Mouse (Mus musculus) hindbrain, embryonic 16.5 days (tissue): Measurements from ENCODE around the gene Asrgl1. TPM values are rescaled to one million over a fixed set of nuclear protein-coding genes. Genes with fewer than 3 reads are reported as not detected.
A peak's percentile ranks its signal among the peaks of the same experiment; 100 is the strongest.
"Not testable (repeated sequence)": the region's sequence is repeated elsewhere in the genome, so short reads cannot be mapped to it uniquely, and the experiment has no call there.

Experiments used
- ATAC-seq: fragments of 200-750 bp; cut with Nextera tagmentation; 2 replicates; pipeline ENCODE4 v1.8.0; 2017; ENCODE audit warnings: moderate TSS enrichment, moderate library complexity
- H3K27ac ChIP-seq: fragments of 300-500 bp; sonication (generic); 2 replicates; pipeline ENCODE4 v1.5.1; 2014; ENCODE audit warnings: low read depth, mild to moderate bottlenecking, control low read depth, low read length, moderate library complexity
- H3K27me3 ChIP-seq: fragments of 300-500 bp; sonication (generic); replicated peaks from 2 replicates; pipeline ENCODE4 v1.6.1; 2014; ENCODE audit warnings: low read length; ENCODE audit not compliant: control insufficient read depth, insufficient read depth
- H3K36me3 ChIP-seq: fragments of 300-500 bp; sonication (generic); 2 replicates; pipeline ENCODE4 v1.6.1; 2014; ENCODE audit warnings: mild to moderate bottlenecking, low read length, moderate library complexity, mixed read lengths; ENCODE audit not compliant: control insufficient read depth, insufficient read depth
- H3K4me1 ChIP-seq: fragments of 300-500 bp; sonication (generic); 2 replicates; pipeline ENCODE4 v1.6.1; 2014; ENCODE audit warnings: low read depth, low read length; ENCODE audit not compliant: control insufficient read depth, insufficient read depth
- H3K4me2 ChIP-seq: fragments of 300-500 bp; sonication (generic); 2 replicates; pipeline ENCODE4 v1.6.1; 2014; ENCODE audit warnings: mild to moderate bottlenecking, low read length, control low read depth, moderate library complexity
- H3K4me3 ChIP-seq: fragments of 300-500 bp; sonication (generic); 2 replicates; pipeline ENCODE4 v1.5.1; 2014; ENCODE audit warnings: mild to moderate bottlenecking, low read length, control low read depth, moderate library complexity
- H3K9ac ChIP-seq: fragments of 300-500 bp; sonication (generic); 2 replicates; pipeline ENCODE4 v1.6.1; 2014; ENCODE audit warnings: low read depth, mild to moderate bottlenecking, control low read depth, low read length, moderate library complexity
- H3K9me3 ChIP-seq: fragments of 300-500 bp; sonication (generic); 2 replicates; pipeline ENCODE4 v1.6.1; 2014; ENCODE audit warnings: mild to moderate bottlenecking, low read length, moderate library complexity; ENCODE audit not compliant: control insufficient read depth
- WGBS: fragments of 180-500 bp; shearing (Covaris S2); extraction: QIAGEN DNeasy Blood & Tissue Kit; methylation state at CpG from one replicate; pipeline ENCODE4 v1.1.7; 2014; 5-methylcytosine and 5-hydroxymethylcytosine counted together
- polyA plus RNA-seq: library from polyadenylated mRNA; unstranded; fragments of >200 nt; fragmentation: Nextera tagmentation; extraction: Ambion mirVana; gene quantifications from 2 replicates; pipeline ENCODE4 v1.2.1, GENCODE M21; 2015

Asrgl1 gene
- polyA plus RNA-seq, 1 experiment from 2014 or later = 44.9 TPM

- Histone ChIP-seq H3K27me3 (no peaks in the 10 kb centered on the region), H3K4me1 (no peaks in the 10 kb centered on the region), H3K4me2 (no peak overlapping the region), H3K9me3 (no peaks in the 10 kb centered on the region), H3K27ac (no peak overlapping the region), H3K4me3 (no peak overlapping the region), H3K9ac (no peak overlapping the region), H3K36me3 (no peaks in the 10 kb centered on the region)
- ATAC-seq = no peak
- 81% methylated on average over 5 of the region's 5 CpGs for WGBS
These were observed 40.3 kb downstream of the Asrgl1 start for GRCm38 (mm10) chr19:9095111-9095510.

GRCm38 (mm10) chr19:9090709-9091108 lies 44.7 kb downstream of the Asrgl1 start:
- no peaks in the 10 kb centered on the region; the same call in 1 of the 2 replicates for H3K27me3 ChIP-seq
- no peaks in the 10 kb centered on the region for H3K36me3 ChIP-seq
- no peaks in the 10 kb centered on the region for H3K4me1 ChIP-seq
- no peak overlapping the region for H3K27ac ChIP-seq
- H3K9ac ChIP-seq = no peak overlapping the region
- no peaks in the 10 kb centered on the region for H3K9me3 ChIP-seq
- ATAC-seq = no peak
- H3K4me3 ChIP-seq = no peak overlapping the region
- WGBS = 62% methylated on average over 2 of the region's 2 CpGs
- H3K4me2 ChIP-seq = no peak overlapping the region

- H3K36me3 ChIP-seq = no peaks in the 10 kb centered on the region
- no peaks in the 10 kb centered on the region; the same call in 1 of the 2 replicates for H3K27me3 ChIP-seq
- no peaks in the 10 kb centered on the region for H3K4me1 ChIP-seq
- no peaks in the 10 kb centered on the region for H3K9me3 ChIP-seq
- no peak overlapping the region for H3K4me3 ChIP-seq
- WGBS = 70% methylated on average over 4 of the region's 4 CpGs
- H3K27ac ChIP-seq = no peak overlapping the region
- no peak overlapping the region for H3K9ac ChIP-seq
- ATAC-seq = no peak
- H3K4me2 ChIP-seq = no peak overlapping the region
These were observed 45.2 kb downstream of the Asrgl1 start for GRCm38 (mm10) chr19:9090191-9090590.

GRCm38 (mm10) chr19:9087821-9088220 lies 47.6 kb downstream of the Asrgl1 start, which contains the start of gene Scgb1a1:
TSS of gene Scgb1a1 (minus strand) at chr19:9087958.
- no peak within 1 kb of the TSS for H3K4me2 ChIP-seq
- no peak within 1 kb of the TSS for H3K4me3 ChIP-seq
- H3K9ac ChIP-seq = no peak within 1 kb of the TSS
- no peaks in the 10 kb centered on the region; the same call in 1 of the 2 replicates for H3K27me3 ChIP-seq
- H3K27ac ChIP-seq = no peak within 1 kb of the TSS
- no peaks in the 10 kb centered on the region for H3K4me1 ChIP-seq
- H3K36me3 ChIP-seq = no peaks in the 10 kb centered on the region
- WGBS = 86% methylated on average over 4 of the region's 4 CpGs
- no peaks in the 10 kb centered on the region for H3K9me3 ChIP-seq
- no peak for ATAC-seq

GRCm38 (mm10) chr19:9083892-9084291 lies 51.5 kb downstream of the Asrgl1 start:
- not testable (repeated sequence) for H3K9ac ChIP-seq, H3K36me3 ChIP-seq, H3K9me3 ChIP-seq, H3K27me3 ChIP-seq, H3K27ac ChIP-seq, H3K4me3 ChIP-seq, H3K4me1 ChIP-seq, H3K4me2 ChIP-seq, ATAC-seq
- 76% methylated on average over 2 of the region's 2 CpGs for WGBS

GRCm38 (mm10) chr19:9083010-9083355 lies 52.5 kb downstream of the Asrgl1 start:
- 92% methylated on average over 2 of the region's 2 CpGs for WGBS
- Histone ChIP-seq H3K4me1 (peaks cover 6% of the 10 kb centered on the region), H3K36me3 (no peaks in the 10 kb centered on the region), H3K9ac (no peak overlapping the region; the same call in 1 of the 2 replicates), H3K27me3 (no peaks in the 10 kb centered on the region; the same call in 1 of the 2 replicates), H3K4me3 (no peak overlapping the region), H3K27ac (no peak overlapping the region), H3K9me3 (no peaks in the 10 kb centered on the region), H3K4me2 (peak overlapping the region; percentile 50)
- ATAC-seq = 0 out of 2 replicates have a peak, but pooled peaks have one; percentile 5

GRCm38 (mm10) chr19:9082191-9083009 lies 53.0 kb downstream of the Asrgl1 start:
- ATAC-seq = peak; percentile 95
- H3K4me3 ChIP-seq = 0 out of 2 replicates have a peak overlapping the region, but pooled peaks have one; percentile 4
- no peaks in the 10 kb centered on the region for H3K36me3 ChIP-seq
- H3K4me2 ChIP-seq = peak overlapping the region; percentile 50
- peak overlapping the region; percentile 43 for H3K9ac ChIP-seq
- no peaks in the 10 kb centered on the region; the same call in 1 of the 2 replicates for H3K27me3 ChIP-seq
- no peak overlapping the region for H3K27ac ChIP-seq
- H3K4me1 ChIP-seq = peaks cover 6% of the 10 kb centered on the region
- no peaks in the 10 kb centered on the region for H3K9me3 ChIP-seq
- 18% methylated on average over 23 of the region's 23 CpGs for WGBS

- Histone ChIP-seq H3K4me1 (peaks cover 6% of the 10 kb centered on the region), H3K36me3 (no peaks in the 10 kb centered on the region), H3K27ac (no peak overlapping the region), H3K9ac (no peak overlapping the region), H3K9me3 (no peaks in the 10 kb centered on the region), H3K4me2 (no peak overlapping the region; the same call in 1 of the 2 replicates), H3K27me3 (no peaks in the 10 kb centered on the region; the same call in 1 of the 2 replicates), H3K4me3 (no peak overlapping the region)
- WGBS = 84% methylated on average over 14 of the region's 14 CpGs
- peak; percentile 24; the same call in 1 of the 2 replicates for ATAC-seq
These were observed 53.9 kb downstream of the Asrgl1 start for GRCm38 (mm10) chr19:9081311-9082190.

- H3K9me3 ChIP-seq = no peaks in the 10 kb centered on the region
- H3K27me3 ChIP-seq = no peaks in the 10 kb centered on the region; the same call in 1 of the 2 replicates
- H3K27ac ChIP-seq = no peak overlapping the region
- ATAC-seq = no peak
- H3K4me2 ChIP-seq = no peak overlapping the region
- no peaks in the 10 kb centered on the region for H3K36me3 ChIP-seq
- H3K4me3 ChIP-seq = no peak overlapping the region
- H3K4me1 ChIP-seq = peaks cover 6% of the 10 kb centered on the region
- 50% methylated on average over 7 of the region's 7 CpGs for WGBS
- H3K9ac ChIP-seq = no peak overlapping the region; the same call in 1 of the 2 replicates
These were observed 55.5 kb downstream of the Asrgl1 start for GRCm38 (mm10) chr19:9079916-9080315.
